Mouse (Mus musculus) heart, embryonic 11.5 days (tissue): ENCODE measurements around the gene Tead3. TPM values are rescaled to one million over a fixed set of nuclear protein-coding genes. Genes with fewer than 3 reads are reported as not detected.

Source experiments
- ATAC-seq: fragments of 200-750 bp; cut with Nextera tagmentation; replicated peaks from 2 replicates; pipeline ENCODE4 v1.8.0; 2017; ENCODE audit warnings: moderate library complexity; ENCODE audit not compliant: insufficient number of reproducible peaks, low FRiP score, low TSS enrichment
- H3K27ac ChIP-seq: fragments of 300-500 bp; sonication (generic); 2 replicates; pipeline ENCODE4 v1.5.1; 2014; ENCODE audit warnings: mild to moderate bottlenecking, low read depth, low read length
- H3K27me3 ChIP-seq: fragments of 300-500 bp; sonication (generic); 2 replicates; pipeline ENCODE4 v1.6.1; 2014; ENCODE audit warnings: mild to moderate bottlenecking, low read length, mixed read lengths; ENCODE audit not compliant: control insufficient read depth, insufficient read depth
- H3K36me3 ChIP-seq: fragments of 300-500 bp; sonication (generic); 2 replicates; pipeline ENCODE4 v1.6.1; 2014; ENCODE audit warnings: mild to moderate bottlenecking, low read length, moderate library complexity, mixed read lengths; ENCODE audit not compliant: control insufficient read depth, insufficient read depth
- H3K4me1 ChIP-seq: fragments of 300-500 bp; sonication (generic); 2 replicates; pipeline ENCODE4 v1.6.1; 2014; ENCODE audit warnings: low read length; ENCODE audit not compliant: control insufficient read depth, insufficient read depth
- H3K4me2 ChIP-seq: fragments of 300-500 bp; sonication (generic); 2 replicates; pipeline ENCODE4 v1.6.1; 2014; ENCODE audit warnings: mild to moderate bottlenecking, moderate library complexity
- H3K4me3 ChIP-seq: fragments of 300-500 bp; sonication (generic); 2 replicates; pipeline ENCODE4 v1.5.1; 2014; ENCODE audit warnings: low read depth, low read length
- H3K9ac ChIP-seq: fragments of 300-500 bp; sonication (generic); 2 replicates; pipeline ENCODE4 v1.6.1; 2014; ENCODE audit warnings: mild to moderate bottlenecking, low read depth, low read length, moderate library complexity
- H3K9me3 ChIP-seq: fragments of 300-500 bp; sonication (generic); replicated peaks from 2 replicates; pipeline ENCODE4 v1.6.1; 2016; ENCODE audit warnings: low read length; ENCODE audit not compliant: control insufficient read depth
- WGBS: fragments of 180-500 bp; shearing (Covaris S2); extraction: QIAGEN DNeasy Blood & Tissue Kit; methylation state at CpG from one replicate; pipeline ENCODE4 v1.1.7; 2014; ENCODE audit not compliant: insufficient replicate concordance; 5-methylcytosine and 5-hydroxymethylcytosine counted together
- polyA plus RNA-seq: library from polyadenylated mRNA; unstranded; fragments of >200 nt; fragmentation: Nextera tagmentation; extraction: Ambion mirVana; gene quantifications from 2 replicates; pipeline ENCODE4 v1.2.1, GENCODE M21; 2014

Gene Tead3
- polyA plus RNA-seq, 1 experiment from 2014 or later: 7.5 TPM

GRCm38 (mm10) chr17:28349901-28350465, 634 bp downstream of the Tead3 start:
- no peaks in the 10 kb centered on the region for H3K36me3 ChIP-seq
- peak overlapping the region; percentile 96 for H3K4me2 ChIP-seq
- H3K4me3 ChIP-seq: peak overlapping the region; percentile 86
- H3K9me3 ChIP-seq: no peaks in the 10 kb centered on the region
- H3K9ac ChIP-seq: peak overlapping the region; percentile 95
- H3K4me1 ChIP-seq: peaks cover 42% of the 10 kb centered on the region
- ATAC-seq: peak; percentile 43
- peaks cover 21% of the 10 kb centered on the region for H3K27me3 ChIP-seq
- WGBS: under 1% methylated on average over 45 of the region's 54 CpGs
- peak overlapping the region; percentile 90 for H3K27ac ChIP-seq

GRCm38 (mm10) chr17:28349264-28349880, 1.2 kb downstream of the Tead3 start:
- 13% methylated on average over 12 of the region's 13 CpGs for WGBS
- H3K4me3 ChIP-seq: peak overlapping the region; percentile 86
- peaks cover 21% of the 10 kb centered on the region for H3K27me3 ChIP-seq
- H3K9ac ChIP-seq: peak overlapping the region; percentile 95
- ATAC-seq: no peak
- H3K36me3 ChIP-seq: no peaks in the 10 kb centered on the region
- H3K4me2 ChIP-seq: peak overlapping the region; percentile 96
- H3K27ac ChIP-seq: peak overlapping the region; percentile 90; the same call in 1 of the 2 replicates
- H3K9me3 ChIP-seq: no peaks in the 10 kb centered on the region
- H3K4me1 ChIP-seq: peaks cover 48% of the 10 kb centered on the region

- H3K4me2 ChIP-seq: peak overlapping the region; percentile 96
- peaks cover 59% of the 10 kb centered on the region for H3K4me1 ChIP-seq
- H3K27ac ChIP-seq: no peak overlapping the region
- H3K36me3 ChIP-seq: no peaks in the 10 kb centered on the region
- peaks cover 19% of the 10 kb centered on the region for H3K27me3 ChIP-seq
- WGBS: 53% methylated on average over 6 of the region's 6 CpGs
- peak overlapping the region; percentile 60 for H3K9ac ChIP-seq
- H3K4me3 ChIP-seq: peak overlapping the region; percentile 86; the same call in 1 of the 2 replicates
- ATAC-seq: no peak
- no peaks in the 10 kb centered on the region for H3K9me3 ChIP-seq
These were observed 2.4 kb downstream of the Tead3 start for GRCm38 (mm10) chr17:28348211-28348610.

GRCm38 (mm10) chr17:28347327-28347726, 3.3 kb downstream of the Tead3 start:
- Histone ChIP-seq H3K27ac (no peak overlapping the region), H3K4me3 (no peak overlapping the region), H3K27me3 (peaks cover 10% of the 10 kb centered on the region), H3K9ac (no peak overlapping the region), H3K4me1 (peaks cover 61% of the 10 kb centered on the region), H3K4me2 (no peak overlapping the region), H3K9me3 (no peaks in the 10 kb centered on the region), H3K36me3 (no peaks in the 10 kb centered on the region)
- ATAC-seq: no peak
- 81% methylated on average over 10 of the region's 10 CpGs for WGBS

GRCm38 (mm10) chr17:28345882-28346281, 4.7 kb downstream of the Tead3 start:
- peak overlapping the region; percentile 92 for H3K27ac ChIP-seq
- peak overlapping the region; percentile 2; the same call in 1 of the 2 replicates for H3K4me3 ChIP-seq
- H3K36me3 ChIP-seq: no peaks in the 10 kb centered on the region
- peaks cover 66% of the 10 kb centered on the region for H3K4me1 ChIP-seq
- no peaks in the 10 kb centered on the region for H3K27me3 ChIP-seq
- H3K9ac ChIP-seq: peak overlapping the region; percentile 59
- 10% methylated on average over 10 of the region's 10 CpGs for WGBS
- no peak for ATAC-seq
- no peaks in the 10 kb centered on the region for H3K9me3 ChIP-seq
- H3K4me2 ChIP-seq: peak overlapping the region; percentile 54

GRCm38 (mm10) chr17:28345271-28345721, 5.3 kb downstream of the Tead3 start:
- Histone ChIP-seq H3K4me1 (peaks cover 72% of the 10 kb centered on the region), H3K36me3 (no peaks in the 10 kb centered on the region), H3K27me3 (no peaks in the 10 kb centered on the region), H3K9me3 (no peaks in the 10 kb centered on the region), H3K9ac (peak overlapping the region; percentile 59), H3K4me3 (peak overlapping the region; percentile 2; the same call in 1 of the 2 replicates), H3K4me2 (peak overlapping the region; percentile 54), H3K27ac (peak overlapping the region; percentile 92)
- ATAC-seq: no peak
- 5% methylated on average over 8 of the region's 8 CpGs for WGBS

- peaks cover 74% of the 10 kb centered on the region for H3K4me1 ChIP-seq
- no peaks in the 10 kb centered on the region for H3K27me3 ChIP-seq
- peak overlapping the region; percentile 59; the same call in 1 of the 2 replicates for H3K9ac ChIP-seq
- H3K36me3 ChIP-seq: peaks cover 2% of the 10 kb centered on the region; the same call in 1 of the 2 replicates
- H3K4me2 ChIP-seq: peak overlapping the region; percentile 54
- H3K27ac ChIP-seq: peak overlapping the region; percentile 92
- ATAC-seq: no peak
- 42% methylated on average over 3 of the region's 3 CpGs for WGBS
- H3K9me3 ChIP-seq: no peaks in the 10 kb centered on the region
- H3K4me3 ChIP-seq: no peak overlapping the region
These were observed 5.9 kb downstream of the Tead3 start for GRCm38 (mm10) chr17:28344670-28345069.

- no peaks in the 10 kb centered on the region for H3K9me3 ChIP-seq
- peak overlapping the region; percentile 54 for H3K4me2 ChIP-seq
- peaks cover 68% of the 10 kb centered on the region for H3K4me1 ChIP-seq
- H3K27ac ChIP-seq: peak overlapping the region; percentile 92
- peak; percentile 36; the same call in 1 of the 2 replicates for ATAC-seq
- H3K9ac ChIP-seq: peak overlapping the region; percentile 58
- no peak overlapping the region for H3K4me3 ChIP-seq
- peaks cover 3% of the 10 kb centered on the region; the same call in 1 of the 2 replicates for H3K36me3 ChIP-seq
- 17% methylated on average over 4 of the region's 4 CpGs for WGBS
- no peaks in the 10 kb centered on the region for H3K27me3 ChIP-seq
These were observed 6.5 kb downstream of the Tead3 start for GRCm38 (mm10) chr17:28344050-28344607.
